Mouse (Mus musculus) naive thymus-derived CD4-positive, alpha-beta T cell, adult 2 months (primary cell): ENCODE results near the gene Hspd1.
"Not testable (repeated sequence)": the region's sequence is repeated elsewhere in the genome, so short reads cannot be mapped to it uniquely, and the experiment has no call there.

Source experiments
- DNase-seq: peaks from one replicate; pipeline ENCODE4 v3.0.0-alpha.2; 2011; ENCODE audit warnings: low read depth

Gene Hspd1

GRCm38 (mm10) chr1:55087932-55088610 lies at the start of gene Hspd1, which contains the start of gene Hspe1:
Gene Hspd1, minus strand, starts transcription at chr1:55088243.
Gene Hspe1, plus strand, starts transcription at chr1:55088132.
- DNase-seq = peak; percentile 97

GRCm38 (mm10) chr1:55135846-55136245 lies 47.8 kb upstream of the Hspd1 start:
- no peak for DNase-seq

- DNase-seq = no peak
Observed at GRCm38 (mm10) chr1:55134301-55134700, 46.3 kb upstream of the Hspd1 start.

- DNase-seq = no peak
Observed at GRCm38 (mm10) chr1:55133173-55133572, 45.1 kb upstream of the Hspd1 start.

- no peak for DNase-seq
Observed at GRCm38 (mm10) chr1:55132308-55132707, 44.3 kb upstream of the Hspd1 start.

- peak; percentile 67 for DNase-seq
Observed at GRCm38 (mm10) chr1:55131424-55132014, 43.5 kb upstream of the Hspd1 start.

GRCm38 (mm10) chr1:55130943-55131401 lies 42.9 kb upstream of the Hspd1 start, which contains the start of gene Mob4:
Gene Mob4, plus strand, starts transcription at chr1:55131231.
- peak; percentile 95 for DNase-seq

- DNase-seq = peak; percentile 19
Observed at GRCm38 (mm10) chr1:55130190-55130916, 42.3 kb upstream of the Hspd1 start.

- DNase-seq = peak; percentile 21
Observed at GRCm38 (mm10) chr1:55129716-55130115, 41.7 kb upstream of the Hspd1 start.

GRCm38 (mm10) chr1:55124136-55124535 lies 36.1 kb upstream of the Hspd1 start:
- not testable (repeated sequence) for DNase-seq

GRCm38 (mm10) chr1:55123561-55123960 lies 35.5 kb upstream of the Hspd1 start:
- DNase-seq = no peak

- DNase-seq = no peak
Observed at GRCm38 (mm10) chr1:55123046-55123445, 35.0 kb upstream of the Hspd1 start.

- DNase-seq = no peak
Observed at GRCm38 (mm10) chr1:55109066-55109766, 21.2 kb upstream of the Hspd1 start.

GRCm38 (mm10) chr1:55108473-55108872 lies 20.4 kb upstream of the Hspd1 start:
- no peak for DNase-seq

GRCm38 (mm10) chr1:55107644-55108043 lies 19.6 kb upstream of the Hspd1 start:
- no peak for DNase-seq

- DNase-seq = no peak
Observed at GRCm38 (mm10) chr1:55106919-55107585, 19.0 kb upstream of the Hspd1 start.

GRCm38 (mm10) chr1:55092469-55092868 lies 4.4 kb upstream of the Hspd1 start:
- DNase-seq = no peak

- DNase-seq = no peak
Observed at GRCm38 (mm10) chr1:55092056-55092455, 4.0 kb upstream of the Hspd1 start.

GRCm38 (mm10) chr1:55089498-55090064 lies 1.5 kb upstream of the Hspd1 start:
- DNase-seq = peak; percentile 41

- no peak for DNase-seq
Observed at GRCm38 (mm10) chr1:55088611-55089497, 811 bp upstream of the Hspd1 start.
